Mouse (Mus musculus) adrenal gland, postnatal 4 days (tissue): ENCODE data around the gene Gpr12. TPM values are rescaled to one million over a fixed set of nuclear protein-coding genes. Genes with fewer than 3 reads are reported as not detected.
"Not testable (repeated sequence)": the region's sequence is repeated elsewhere in the genome, so short reads cannot be mapped to it uniquely, and the experiment has no call there.

ENCODE experiments used
- DNase-seq, 2 experiments: peaks; one replicate each; pipeline ENCODE4 v3.0.0; 2021 to 2022; ENCODE audit warnings: low spot score in 2 of 2, mixed read lengths in 2 of 2
- total RNA-seq, 2 experiments: library from RNA; stranded (reverse); gene quantifications; 2 replicates each; pipeline ENCODE4 v1.2.3; 2021

The Gpr12 gene
- total RNA-seq, 2 experiments from 2014 or later = 0.20 to 0.59 TPM

DNA sequence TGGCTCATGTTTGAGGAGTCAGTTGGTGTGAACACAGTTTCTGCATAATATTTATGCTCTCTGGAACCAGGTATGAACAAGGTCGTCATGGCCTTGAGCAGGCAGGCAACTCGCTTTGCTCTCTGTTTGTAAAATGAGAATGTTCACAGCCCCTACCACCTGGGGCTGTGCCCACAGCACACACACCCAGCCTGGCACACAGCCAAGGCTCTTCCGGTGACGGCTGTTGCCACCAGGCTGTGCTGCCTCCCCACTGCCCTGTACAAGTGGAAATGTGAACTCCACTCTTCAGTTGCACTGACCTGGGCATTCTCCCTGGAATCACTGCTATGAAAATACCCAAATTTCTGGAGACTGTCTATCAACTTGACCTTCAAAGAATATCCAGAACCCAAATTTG lies 5.9 kb upstream of the Gpr12 start:
- no peak for DNase-seq

- DNase-seq = no peak
These were observed 1.5 kb upstream of the Gpr12 start for GRCm38 (mm10) chr5:146586357-146587070.

- DNase-seq = no peak
These were observed 240 bp upstream of the Gpr12 start for GRCm38 (mm10) chr5:146585307-146585651.

DNA sequence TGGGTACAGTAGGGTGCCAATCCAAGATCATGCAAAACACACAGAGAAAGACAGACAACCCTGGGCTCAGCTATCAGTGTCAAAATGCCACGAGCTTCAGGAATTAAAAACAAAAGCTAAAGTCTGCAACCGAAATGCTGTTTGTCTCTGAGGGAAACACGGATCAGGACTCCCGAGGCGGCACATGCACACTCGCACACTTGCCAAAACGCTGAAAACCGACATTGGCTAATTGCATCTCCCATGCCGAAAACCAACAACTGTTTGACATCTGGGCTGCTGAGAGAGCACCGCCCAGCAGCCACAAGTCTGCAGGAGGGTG lies 922 bp downstream of the Gpr12 start:
- DNase-seq = no peak

- no peak for DNase-seq
These were observed 8.4 kb downstream of the Gpr12 start for GRCm38 (mm10) chr5:146576668-146577067.

DNA sequence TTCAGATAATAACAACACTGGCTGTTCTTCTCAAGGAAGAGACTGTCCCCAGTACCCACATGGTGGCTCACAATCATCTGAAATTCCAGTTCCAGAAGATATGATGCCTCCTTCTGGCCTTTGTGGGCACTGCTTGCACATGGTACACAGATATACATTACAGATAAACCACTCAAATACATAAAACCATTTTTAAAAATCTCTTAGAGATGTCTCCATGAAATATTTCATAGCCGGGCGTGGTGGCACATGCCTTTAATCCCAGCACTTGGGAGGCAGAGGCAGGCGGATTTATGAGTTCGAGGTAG lies 12.3 kb downstream of the Gpr12 start:
- DNase-seq = not testable (repeated sequence)

DNA sequence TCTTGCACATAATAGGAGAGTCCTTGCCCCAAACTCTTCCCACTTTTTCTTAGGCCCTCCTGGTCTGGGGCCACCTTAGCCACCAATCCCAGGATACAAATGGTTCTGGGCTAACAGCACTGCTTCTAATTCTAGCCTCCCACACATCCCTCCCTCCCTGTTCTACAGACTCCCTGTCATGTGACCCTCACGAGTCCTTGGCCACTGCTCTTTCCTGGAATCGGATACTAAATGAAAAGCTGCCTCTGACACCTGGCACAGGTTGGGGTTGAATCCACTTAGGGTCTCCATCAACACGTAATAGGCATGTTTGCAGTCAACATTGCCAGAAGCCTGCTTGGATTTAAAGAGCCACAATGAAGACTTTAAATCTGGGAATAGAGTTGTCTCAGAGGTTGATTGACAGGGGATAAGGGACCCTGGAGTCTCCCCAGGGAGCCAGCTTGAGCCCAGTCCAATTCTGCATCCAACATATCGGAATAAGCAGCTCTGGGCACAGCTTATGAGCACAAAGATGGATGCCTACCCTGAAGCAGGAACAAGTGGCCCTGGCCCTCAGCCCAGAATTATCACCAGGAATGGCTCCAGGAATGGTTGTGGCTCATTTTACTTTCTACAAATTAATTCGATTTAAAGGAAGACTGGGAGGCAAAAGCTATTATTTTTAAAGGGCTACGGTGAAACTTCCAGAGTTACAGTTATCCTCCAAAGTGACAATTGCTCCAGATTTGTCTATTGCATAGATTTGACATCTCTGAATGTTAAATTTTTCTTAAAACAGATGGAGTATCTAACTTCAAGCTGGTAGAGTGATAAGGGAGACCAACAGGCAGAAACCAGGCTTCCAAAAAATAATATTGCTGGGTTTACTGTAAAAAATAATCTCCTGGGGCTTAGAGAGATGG lies 13.0 kb downstream of the Gpr12 start:
- not testable (repeated sequence) for DNase-seq

DNA sequence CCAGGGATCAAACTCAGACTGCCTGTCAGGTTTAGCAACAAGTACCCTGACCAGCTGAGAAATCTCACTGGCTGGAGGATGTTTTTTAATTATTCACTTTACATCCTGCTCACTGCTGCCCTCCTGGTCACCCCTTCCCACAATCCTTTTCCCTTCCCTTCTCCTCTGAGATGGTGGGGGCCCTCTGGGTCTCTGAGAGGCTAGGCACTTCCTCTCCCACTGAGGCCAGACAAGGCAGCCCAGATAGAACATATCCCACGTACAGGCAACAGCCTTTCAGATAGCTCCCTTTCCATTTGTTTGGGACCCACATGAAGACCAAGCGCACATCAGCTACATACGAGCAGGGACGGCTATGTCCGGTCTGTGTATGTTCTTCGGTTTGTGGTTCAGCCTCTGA lies 14.9 kb downstream of the Gpr12 start:
- not testable (repeated sequence) for DNase-seq

- DNase-seq = no peak
These were observed 18.0 kb downstream of the Gpr12 start for GRCm38 (mm10) chr5:146567054-146567453.

DNA sequence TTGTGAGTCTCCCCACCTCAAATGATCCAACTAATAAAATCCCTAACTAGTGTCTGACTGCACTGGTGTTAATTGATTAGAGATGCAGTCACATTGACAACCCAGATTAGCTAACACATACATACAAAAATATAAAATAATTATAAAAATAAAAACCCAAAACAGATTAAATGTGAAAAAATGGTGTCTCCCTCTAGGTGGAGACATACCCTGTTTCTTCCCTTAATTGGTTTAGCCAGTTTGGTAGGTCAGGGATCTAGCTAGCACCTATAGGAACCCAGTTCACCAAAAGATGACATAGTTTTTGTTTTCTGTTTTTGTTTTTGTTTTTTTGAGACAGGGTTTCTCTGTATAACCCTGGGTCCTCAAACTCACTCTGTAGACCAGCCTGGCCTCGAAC lies 20.8 kb downstream of the Gpr12 start:
- DNase-seq = no peak

DNA sequence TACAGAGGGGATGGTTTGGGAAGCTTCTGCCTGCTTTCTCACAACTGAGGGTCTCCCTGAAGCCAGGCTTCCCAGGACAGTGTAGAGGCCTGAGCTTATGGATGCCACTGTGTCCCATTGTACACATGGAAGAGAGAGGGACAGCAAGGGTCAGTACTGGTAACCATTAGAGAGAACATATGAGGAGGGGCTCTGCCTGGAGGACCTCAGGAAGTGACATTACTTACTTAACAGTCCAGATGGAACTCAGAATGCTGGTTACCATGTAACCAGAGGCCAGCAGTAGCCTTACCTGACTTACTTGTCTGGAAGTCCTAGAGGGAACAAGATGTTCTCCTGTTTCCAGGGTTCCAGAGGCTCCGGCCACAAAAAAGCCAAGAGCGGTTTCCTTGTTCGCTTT lies 29.2 kb downstream of the Gpr12 start, which contains the start of gene Gm3415:
Gm3415 (plus strand) TSS at position 301 of the 400 bp plus-strand sequence.
- not testable (repeated sequence) for DNase-seq

DNA sequence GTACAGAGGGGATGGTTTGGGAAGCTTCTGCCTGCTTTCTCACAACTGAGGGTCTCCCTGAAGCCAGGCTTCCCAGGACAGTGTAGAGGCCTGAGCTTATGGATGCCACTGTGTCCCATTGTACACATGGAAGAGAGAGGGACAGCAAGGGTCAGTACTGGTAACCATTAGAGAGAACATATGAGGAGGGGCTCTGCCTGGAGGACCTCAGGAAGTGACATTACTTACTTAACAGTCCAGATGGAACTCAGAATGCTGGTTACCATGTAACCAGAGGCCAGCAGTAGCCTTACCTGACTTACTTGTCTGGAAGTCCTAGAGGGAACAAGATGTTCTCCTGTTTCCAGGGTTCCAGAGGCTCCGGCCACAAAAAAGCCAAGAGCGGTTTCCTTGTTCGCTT lies 47.7 kb downstream of the Gpr12 start, which contains the start of gene Gm3409:
Gm3409 (plus strand) TSS at position 301 of the 400 bp plus-strand sequence.
- DNase-seq = not testable (repeated sequence)

Other genes with a start within 250 kb of the Gpr12 start
- 10 to 100 TPM; 21.5 TPM for gene Wasf3, start 200.3 kb downstream of the Gpr12 start, total RNA-seq
- gene Gm6408, start 103.3 kb downstream of the Gpr12 start, total RNA-seq = not detected
- not detected for gene Gm6370, start 93.9 kb downstream of the Gpr12 start, total RNA-seq
- gene 4930449I24Rik, start 82.8 kb downstream of the Gpr12 start, total RNA-seq = not detected
- not detected for gene Gm3402, start 71.1 kb downstream of the Gpr12 start, total RNA-seq
- gene Gm3404, start 59.4 kb downstream of the Gpr12 start, total RNA-seq = not detected
- gene Gm3409, start 47.6 kb downstream of the Gpr12 start, total RNA-seq = not detected
- not detected for gene Gm3415, start 29.1 kb downstream of the Gpr12 start, total RNA-seq
- gene Usp12, start 209.8 kb upstream of the Gpr12 start, total RNA-seq = 10 to 100 TPM; 35.8 to 36.3 TPM
- 100 to 1,000 TPM; 378 to 411 TPM for gene Rpl21, start 247.7 kb upstream of the Gpr12 start, total RNA-seq